Mouse (Mus musculus): ENCODE data around the gene Barx2. TPM values are rescaled to one million over a fixed set of nuclear protein-coding genes. Genes with fewer than 3 reads are reported as not detected.

Gene Barx2
- polyA plus RNA-seq, 1 experiment from 2014 or later = 0.08 TPM

- Histone ChIP-seq H3K27me3 (ENCODE audit: insufficient read depth, low read length) (no peaks in the 10 kb centered on the region), H3K27ac (no peak overlapping the region), H3K36me3 (ENCODE audit: insufficient read depth, low read length) (no peaks in the 10 kb centered on the region), H3K9ac (ENCODE audit: low read depth, low read length) (no peak overlapping the region), H3K4me1 (replicated peaks; ENCODE audit: insufficient read depth, low read length) (peaks cover 6% of the 10 kb centered on the region; the same call in 1 of the 2 replicates), H3K9me3 (replicated peaks; ENCODE audit: low read length) (no peaks in the 10 kb centered on the region), H3K4me3 (replicated peaks; ENCODE audit: low read depth, low read length) (peak overlapping the region; percentile 6; the same call in 1 of the 2 replicates), H3K4me2 (ENCODE audit: low read length) (peak overlapping the region; percentile 44)
- WGBS = 7% methylated on average over 20 of the region's 20 CpGs
- DNase-seq (ENCODE audit: low spot score) (peak; percentile 49), ATAC-seq (replicated peaks; ENCODE audit: low FRiP score, low read depth) (no peak)
- peak; percentile 78 for TF ChIP-seq CTCF (IDR thresholded peaks at IDR 0.05; ENCODE audit: low read depth)
Measured at GRCm38 (mm10) chr9:31858720-31859340, 54.4 kb downstream of the Barx2 start.

GRCm38 (mm10) chr9:31857512-31857911 lies 55.8 kb downstream of the Barx2 start:
- Histone ChIP-seq H3K4me1 (replicated peaks; ENCODE audit: insufficient read depth, low read length) (peaks cover 6% of the 10 kb centered on the region; the same call in 1 of the 2 replicates), H3K4me3 (replicated peaks; ENCODE audit: low read depth, low read length) (no peak overlapping the region), H3K9me3 (replicated peaks; ENCODE audit: low read length) (no peaks in the 10 kb centered on the region), H3K36me3 (ENCODE audit: insufficient read depth, low read length) (no peaks in the 10 kb centered on the region), H3K9ac (ENCODE audit: low read depth, low read length) (no peak overlapping the region), H3K4me2 (ENCODE audit: low read length) (no peak overlapping the region), H3K27me3 (ENCODE audit: insufficient read depth, low read length) (no peaks in the 10 kb centered on the region), H3K27ac (no peak overlapping the region)
- 60% methylated on average over 1 of the region's 1 CpGs for WGBS
- no peak for TF ChIP-seq CTCF (IDR thresholded peaks at IDR 0.05; ENCODE audit: low read depth)
- DNase-seq (ENCODE audit: low spot score) (no peak), ATAC-seq (replicated peaks; ENCODE audit: low FRiP score, low read depth) (no peak)

- DNase-seq (ENCODE audit: low spot score) = peak; percentile 18
- H3K9me3 ChIP-seq (replicated peaks; ENCODE audit: low read length) = no peaks in the 10 kb centered on the region
- H3K4me3 ChIP-seq (replicated peaks; ENCODE audit: low read depth, low read length) = no peak overlapping the region
- 0 out of 2 replicates have a peak overlapping the region, but pooled peaks have one; percentile 31 for H3K27ac ChIP-seq
- no peak overlapping the region for H3K9ac ChIP-seq (ENCODE audit: low read depth, low read length)
- no peak overlapping the region for H3K4me2 ChIP-seq (ENCODE audit: low read length)
- peaks cover 6% of the 10 kb centered on the region; the same call in 1 of the 2 replicates for H3K4me1 ChIP-seq (replicated peaks; ENCODE audit: insufficient read depth, low read length)
- TF ChIP-seq CTCF (IDR thresholded peaks at IDR 0.05; ENCODE audit: low read depth) = no peak
- ATAC-seq (replicated peaks; ENCODE audit: low FRiP score, low read depth) = no peak
- no peaks in the 10 kb centered on the region for H3K27me3 ChIP-seq (ENCODE audit: insufficient read depth, low read length)
- 30% methylated on average over 8 of the region's 8 CpGs for WGBS
- H3K36me3 ChIP-seq (ENCODE audit: insufficient read depth, low read length) = no peaks in the 10 kb centered on the region
Measured at GRCm38 (mm10) chr9:31856437-31856836, 56.8 kb downstream of the Barx2 start.

GRCm38 (mm10) chr9:31855668-31856067 lies 57.6 kb downstream of the Barx2 start:
- ATAC-seq (replicated peaks; ENCODE audit: low FRiP score, low read depth) (peak; percentile 58), DNase-seq (ENCODE audit: low spot score) (peak; percentile 58)
- Histone ChIP-seq H3K27me3 (ENCODE audit: insufficient read depth, low read length) (no peaks in the 10 kb centered on the region), H3K36me3 (ENCODE audit: insufficient read depth, low read length) (no peaks in the 10 kb centered on the region), H3K9ac (ENCODE audit: low read depth, low read length) (no peak overlapping the region), H3K4me2 (ENCODE audit: low read length) (no peak overlapping the region), H3K4me3 (replicated peaks; ENCODE audit: low read depth, low read length) (no peak overlapping the region), H3K27ac (no peak overlapping the region), H3K4me1 (replicated peaks; ENCODE audit: insufficient read depth, low read length) (peaks cover 6% of the 10 kb centered on the region; the same call in 1 of the 2 replicates), H3K9me3 (replicated peaks; ENCODE audit: low read length) (no peaks in the 10 kb centered on the region)
- WGBS = 45% methylated on average over 6 of the region's 6 CpGs
- TF ChIP-seq CTCF (IDR thresholded peaks at IDR 0.05; ENCODE audit: low read depth) = no peak

GRCm38 (mm10) chr9:31851710-31852109 lies 61.6 kb downstream of the Barx2 start:
- TF ChIP-seq CTCF (IDR thresholded peaks at IDR 0.05; ENCODE audit: low read depth) = no peak
- 70% methylated on average over 8 of the region's 8 CpGs for WGBS
- H3K27ac ChIP-seq = no peak overlapping the region
- H3K4me3 ChIP-seq (replicated peaks; ENCODE audit: low read depth, low read length) = no peak overlapping the region
- H3K9me3 ChIP-seq (replicated peaks; ENCODE audit: low read length) = no peaks in the 10 kb centered on the region
- ATAC-seq (replicated peaks; ENCODE audit: low FRiP score, low read depth) = no peak
- H3K27me3 ChIP-seq (ENCODE audit: insufficient read depth, low read length) = no peaks in the 10 kb centered on the region
- DNase-seq (ENCODE audit: low spot score) = no peak
- H3K4me1 ChIP-seq (replicated peaks; ENCODE audit: insufficient read depth, low read length) = peaks cover 4% of the 10 kb centered on the region; the same call in 1 of the 2 replicates
- H3K36me3 ChIP-seq (ENCODE audit: insufficient read depth, low read length) = no peaks in the 10 kb centered on the region
- H3K4me2 ChIP-seq (ENCODE audit: low read length) = no peak overlapping the region
- H3K9ac ChIP-seq (ENCODE audit: low read depth, low read length) = no peak overlapping the region

- TF ChIP-seq CTCF (IDR thresholded peaks at IDR 0.05; ENCODE audit: low read depth) = no peak
- 85% methylated on average over 4 of the region's 4 CpGs for WGBS
- Histone ChIP-seq H3K27me3 (ENCODE audit: insufficient read depth, low read length) (no peaks in the 10 kb centered on the region), H3K36me3 (ENCODE audit: insufficient read depth, low read length) (no peaks in the 10 kb centered on the region), H3K9me3 (replicated peaks; ENCODE audit: low read length) (no peaks in the 10 kb centered on the region), H3K4me3 (replicated peaks; ENCODE audit: low read depth, low read length) (no peak overlapping the region), H3K4me1 (replicated peaks; ENCODE audit: insufficient read depth, low read length) (no peaks in the 10 kb centered on the region), H3K4me2 (ENCODE audit: low read length) (no peak overlapping the region), H3K27ac (no peak overlapping the region), H3K9ac (ENCODE audit: low read depth, low read length) (no peak overlapping the region)
- DNase-seq (ENCODE audit: low spot score) (no peak), ATAC-seq (replicated peaks; ENCODE audit: low FRiP score, low read depth) (no peak)
Measured at GRCm38 (mm10) chr9:31850706-31851105, 62.6 kb downstream of the Barx2 start.

Measured in kidney, postnatal 0 days (tissue).